In genomic region chr15:12117242-12118092, GRCm38 (mm10) we compare ENCODE assay signal across 8 mouse cellular contexts. TPM values are rescaled to one million over a fixed set of nuclear protein-coding genes. Genes with fewer than 3 reads are reported as not detected.
DNase-seq lines count a peak whose midpoint lies in the region; ATAC-seq lines count a peak whose summit lies in the region.

Gene Zfr, plus strand, starts transcription at chr15:12117831.

- peak within 1 kb of the TSS; percentile 90 for H3K4me2 ChIP-seq in heart, embryonic 14.5 days (ENCODE audit: low read length)
- H3K4me2 ChIP-seq in liver, embryonic 13.5 days: peak within 1 kb of the TSS; percentile 89
- peak within 1 kb of the TSS; percentile 87 for H3K4me2 ChIP-seq in stomach, embryonic 16.5 days (ENCODE audit: low read depth, low read length)

- DNase-seq in CD4-positive, CD25-positive, alpha-beta regulatory T cell, adult 2 months (ENCODE audit: low read depth, low spot score): peak; percentile 96
- DNase-seq in fibroblast of lung, adult 2 months (ENCODE audit: low read depth): peak; percentile 62
- DNase-seq in kidney, postnatal 14 days: peak; percentile 95
- DNase-seq in liver, embryonic 13.5 days: peak; percentile 87
- peak; percentile 95 for DNase-seq in neural tube, embryonic 10.5 days (ENCODE audit: extremely low spot score, low spot score)

- peak within 1 kb of the TSS; percentile 100 for H3K9ac ChIP-seq in heart, embryonic 14.5 days (ENCODE audit: low read length)
- H3K9ac ChIP-seq in liver, embryonic 13.5 days: peak within 1 kb of the TSS; percentile 98
- peak within 1 kb of the TSS; percentile 100 for H3K9ac ChIP-seq in stomach, embryonic 16.5 days (ENCODE audit: low read length)

- peaks cover 16% of the 10 kb centered on the region for H3K36me3 ChIP-seq in heart, embryonic 14.5 days (ENCODE audit: control insufficient read depth, insufficient read depth, low read length)
- 0 out of 2 replicates have a peak, but pooled peaks cover 1% of the 10 kb centered on the region for H3K36me3 ChIP-seq in liver, embryonic 13.5 days
- H3K36me3 ChIP-seq in stomach, embryonic 16.5 days (ENCODE audit: control insufficient read depth, insufficient read depth, low read length): no peaks in the 10 kb centered on the region

- no peaks in the 10 kb centered on the region; the same call in 1 of the 2 replicates for H3K4me1 ChIP-seq in brown adipose tissue, adult 24 weeks (ENCODE audit: control insufficient read depth, insufficient read depth, insufficient read length, low read length)
- peaks cover 10 to 24% of the 10 kb centered on the region in 2 experiments for H3K4me1 ChIP-seq in heart, embryonic 14.5 days (ENCODE audit: control insufficient read depth in 2 of 2, insufficient read depth in 2 of 2, low read length in 2 of 2)
- H3K4me1 ChIP-seq in liver, embryonic 13.5 days (replicated peaks): peaks cover 56% of the 10 kb centered on the region
- H3K4me1 ChIP-seq in stomach, embryonic 16.5 days (ENCODE audit: control insufficient read depth, insufficient read depth, low read length): peaks cover 10% of the 10 kb centered on the region

- no peaks in the 10 kb centered on the region for H3K27me3 ChIP-seq in heart, embryonic 14.5 days (ENCODE audit: control insufficient read depth, insufficient read depth, low read length)
- H3K27me3 ChIP-seq in liver, embryonic 13.5 days: no peaks in the 10 kb centered on the region
- no peaks in the 10 kb centered on the region for H3K27me3 ChIP-seq in stomach, embryonic 16.5 days (ENCODE audit: control insufficient read depth, insufficient read depth, low read length)

- peak; percentile 89 for ATAC-seq in heart, embryonic 14.5 days (ENCODE audit: insufficient number of reproducible peaks, insufficient read depth, low FRiP score, low read depth)
- ATAC-seq in liver, embryonic 13.5 days (ENCODE audit: low read depth): peak; percentile 89
- peak; percentile 94 for ATAC-seq in stomach, embryonic 16.5 days (ENCODE audit: insufficient read depth, low FRiP score)

- WGBS in heart, embryonic 14.5 days: under 1% methylated on average over 54 of the region's 59 CpGs
- 1% methylated on average over 57 of the region's 59 CpGs for WGBS in liver, embryonic 13.5 days (ENCODE audit: insufficient replicate concordance)
- under 1% methylated on average over 57 of the region's 59 CpGs for WGBS in stomach, embryonic 16.5 days

- H3K9me3 ChIP-seq in heart, embryonic 14.5 days (ENCODE audit: control insufficient read depth, low read length): no peaks in the 10 kb centered on the region
- no peaks in the 10 kb centered on the region for H3K9me3 ChIP-seq in liver, embryonic 13.5 days (replicated peaks)
- no peaks in the 10 kb centered on the region for H3K9me3 ChIP-seq in stomach, embryonic 16.5 days (replicated peaks; ENCODE audit: control insufficient read depth, low read length)

- H3K27ac ChIP-seq in brown adipose tissue, adult 24 weeks (replicated peaks; ENCODE audit: low read depth, low read length): peak within 1 kb of the TSS; percentile 93
- H3K27ac ChIP-seq in heart, embryonic 14.5 days (replicated peaks in 1 of 2; ENCODE audit: control insufficient read depth in 1 of 2, insufficient read depth in 1 of 2, low read depth in 2 of 2, low read length in 2 of 2): peak within 1 kb of the TSS; percentile 95 to 98
- peak within 1 kb of the TSS; percentile 90 for H3K27ac ChIP-seq in liver, embryonic 13.5 days
- H3K27ac ChIP-seq in stomach, embryonic 16.5 days (ENCODE audit: low read length): peak within 1 kb of the TSS; percentile 94

- H3K4me3 ChIP-seq in brown adipose tissue, adult 24 weeks (ENCODE audit: insufficient read depth, low read depth, low read length): peak within 1 kb of the TSS; percentile 99
- peak within 1 kb of the TSS; percentile 99 to 100 for H3K4me3 ChIP-seq in heart, embryonic 14.5 days (ENCODE audit: control insufficient read depth in 1 of 2, insufficient read depth in 1 of 2, low read depth in 1 of 2, low read length in 2 of 2)
- peak within 1 kb of the TSS; percentile 98 for H3K4me3 ChIP-seq in liver, embryonic 13.5 days (replicated peaks)
- H3K4me3 ChIP-seq in stomach, embryonic 16.5 days (replicated peaks; ENCODE audit: low read length): peak within 1 kb of the TSS; percentile 87

RNA-seq across cellular contexts. Expression of gene Zfr, which starts in this region (rescaled TPM):
- polyA plus RNA-seq in brown adipose tissue, adult 24 weeks (2012; ENCODE audit: insufficient read depth, insufficient read length, missing spikeins): 45.3 and 50.3 TPM in 2 replicates
- 136 and 142 TPM in 2 replicates for polyA plus RNA-seq in heart, embryonic 14.5 days (2014; fragmentation: Nextera tagmentation; extraction: Ambion mirVana)
- polyA plus RNA-seq in liver, embryonic 13.5 days (2015; fragmentation: Nextera tagmentation; extraction: Ambion mirVana): 42.1 and 43.6 TPM in 2 replicates
- polyA plus RNA-seq in stomach, embryonic 16.5 days (2015; fragmentation: Nextera tagmentation; extraction: Ambion mirVana): 85.9 and 90.7 TPM in 2 replicates

Comparison
In these comparisons a context has a peak if more than half of its experiments do, and no peak if none do; other contexts are left out.
1. Peak in every context shown above with its lines: DNase-seq, ATAC-seq, H3K4me3 ChIP-seq and H3K27ac ChIP-seq.